Mouse (Mus musculus) spleen, postnatal 14 days (tissue): ENCODE results near the gene Ubr1.
"Not testable (repeated sequence)": the region's sequence is repeated elsewhere in the genome, so short reads cannot be mapped to it uniquely, and the experiment has no call there.

Source experiments
- DNase-seq, 2 experiments: peaks; one replicate each; pipeline ENCODE4 v3.0.0; 2021 to 2022; ENCODE audit warnings: low spot score in 2 of 2

Ubr1 gene

DNA sequence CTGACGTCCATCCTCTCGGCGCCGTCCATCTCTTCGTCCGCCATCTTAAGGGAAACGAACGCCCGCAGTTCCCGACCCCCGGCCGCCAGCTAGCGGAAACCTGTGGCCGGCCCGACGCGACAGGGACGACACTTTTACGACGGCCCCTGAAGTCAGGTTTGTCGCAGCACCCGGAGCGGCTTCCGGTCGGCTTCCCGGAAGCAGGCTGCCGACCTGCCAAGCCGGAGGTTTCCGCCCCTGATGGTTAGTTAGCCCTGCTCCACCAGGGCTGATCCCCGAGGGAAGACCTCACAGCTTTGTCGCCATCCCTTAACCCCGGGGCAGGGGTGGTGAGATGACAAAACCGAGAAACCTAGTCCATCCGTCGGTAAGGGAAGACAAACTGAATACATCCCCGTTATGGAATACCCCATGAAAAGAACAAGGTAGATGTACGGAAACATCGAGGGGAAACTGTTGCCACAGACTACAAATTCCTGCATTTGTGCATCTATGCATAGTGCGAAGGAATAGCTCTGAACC lies at the start of gene Ubr1:
Gene Ubr1, minus strand, starts transcription at position 157 of the 522 bp plus-strand sequence.
- DNase-seq: peak; percentile 75 to 82

- DNase-seq: no peak
Measured at GRCm38 (mm10) chr2:121017151-121017550, 46.6 kb upstream of the Ubr1 start.

- no peak for DNase-seq
Measured at GRCm38 (mm10) chr2:121016226-121016625, 45.7 kb upstream of the Ubr1 start.

DNA sequence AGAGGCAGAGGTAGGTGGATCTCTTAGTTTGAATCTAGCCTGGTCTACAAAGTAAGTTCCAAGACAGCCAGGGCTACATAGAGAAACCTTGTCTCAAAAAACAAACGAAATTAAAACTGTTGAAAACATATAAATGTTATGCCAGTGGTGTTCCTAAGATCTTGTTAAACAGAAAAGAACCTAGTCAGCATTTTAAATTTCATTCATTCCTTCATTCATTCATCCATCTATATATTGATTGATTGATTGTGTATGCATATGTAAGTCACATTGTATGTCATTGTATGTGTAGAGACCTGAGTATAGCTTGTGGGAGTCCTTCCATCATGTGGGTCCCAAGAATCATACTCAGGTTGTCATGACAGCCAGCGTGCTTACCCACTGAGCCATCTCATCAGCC lies 45.0 kb upstream of the Ubr1 start:
- no peak for DNase-seq

DNA sequence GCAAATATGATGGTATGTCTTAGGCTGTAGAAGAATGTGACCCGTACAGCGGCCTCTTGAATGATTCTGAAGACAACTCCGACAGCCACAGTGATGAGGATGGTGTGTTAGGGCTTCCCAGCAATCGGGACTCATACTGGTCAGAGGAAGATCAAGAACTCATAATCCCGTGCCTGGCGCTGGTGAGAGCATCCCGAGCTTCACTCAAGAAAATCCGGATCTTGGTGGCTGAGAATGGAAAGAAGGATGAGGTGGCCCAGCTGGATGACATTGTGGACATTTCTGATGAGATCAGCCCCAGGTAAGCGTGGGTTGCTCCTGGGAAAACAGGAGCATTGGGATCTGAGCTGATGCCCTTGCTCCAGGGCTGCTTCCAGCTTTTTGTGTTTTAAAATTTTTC lies 42.2 kb upstream of the Ubr1 start:
- DNase-seq: no peak

GRCm38 (mm10) chr2:121009071-121009677 lies 38.7 kb upstream of the Ubr1 start:
- no peak for DNase-seq

GRCm38 (mm10) chr2:121008664-121009007 lies 38.1 kb upstream of the Ubr1 start:
- DNase-seq: no peak

DNA sequence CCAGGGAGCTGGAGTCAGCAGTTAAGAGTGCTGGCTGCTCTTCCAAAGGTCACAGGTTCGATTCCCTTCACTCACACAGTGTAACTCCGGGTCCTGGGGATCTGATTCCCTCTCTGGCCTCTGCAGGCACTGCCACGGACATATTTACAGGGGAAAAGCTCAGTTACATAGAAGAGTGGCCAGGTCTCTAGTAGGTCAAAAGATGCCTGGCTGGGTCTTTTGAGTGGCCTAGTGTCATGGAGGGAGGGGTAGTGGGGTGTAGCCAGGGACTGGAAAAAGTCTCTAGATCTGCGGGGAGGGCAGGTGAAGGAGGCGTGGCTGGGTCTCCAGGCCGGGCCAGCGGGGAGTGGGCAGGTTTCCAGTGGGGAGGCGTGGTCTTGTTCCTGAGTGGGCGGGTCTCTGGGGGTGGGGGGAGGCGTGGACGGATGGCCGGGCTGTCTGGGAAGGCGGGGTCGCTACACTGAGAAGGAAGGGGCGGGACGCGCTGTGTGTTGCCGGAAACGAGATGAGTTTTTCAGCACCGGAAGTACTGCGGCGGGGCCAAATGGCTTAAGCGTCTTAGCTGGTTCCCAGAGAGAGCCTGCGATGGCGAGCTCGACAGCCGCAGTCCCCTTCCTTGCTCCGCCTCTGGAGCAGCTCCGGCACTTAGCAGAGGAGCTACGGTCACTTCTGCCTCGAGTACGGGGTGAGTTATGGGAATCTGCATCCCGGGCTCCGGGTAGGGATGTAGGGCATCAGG lies 37.6 kb upstream of the Ubr1 start, which contains the start of gene Ccndbp1:
Gene Ccndbp1, plus strand, starts transcription at position 479 of the 739 bp plus-strand sequence.
- DNase-seq: peak; percentile 80 to 86

GRCm38 (mm10) chr2:121006986-121007385 lies 36.5 kb upstream of the Ubr1 start:
- no peak for DNase-seq

DNA sequence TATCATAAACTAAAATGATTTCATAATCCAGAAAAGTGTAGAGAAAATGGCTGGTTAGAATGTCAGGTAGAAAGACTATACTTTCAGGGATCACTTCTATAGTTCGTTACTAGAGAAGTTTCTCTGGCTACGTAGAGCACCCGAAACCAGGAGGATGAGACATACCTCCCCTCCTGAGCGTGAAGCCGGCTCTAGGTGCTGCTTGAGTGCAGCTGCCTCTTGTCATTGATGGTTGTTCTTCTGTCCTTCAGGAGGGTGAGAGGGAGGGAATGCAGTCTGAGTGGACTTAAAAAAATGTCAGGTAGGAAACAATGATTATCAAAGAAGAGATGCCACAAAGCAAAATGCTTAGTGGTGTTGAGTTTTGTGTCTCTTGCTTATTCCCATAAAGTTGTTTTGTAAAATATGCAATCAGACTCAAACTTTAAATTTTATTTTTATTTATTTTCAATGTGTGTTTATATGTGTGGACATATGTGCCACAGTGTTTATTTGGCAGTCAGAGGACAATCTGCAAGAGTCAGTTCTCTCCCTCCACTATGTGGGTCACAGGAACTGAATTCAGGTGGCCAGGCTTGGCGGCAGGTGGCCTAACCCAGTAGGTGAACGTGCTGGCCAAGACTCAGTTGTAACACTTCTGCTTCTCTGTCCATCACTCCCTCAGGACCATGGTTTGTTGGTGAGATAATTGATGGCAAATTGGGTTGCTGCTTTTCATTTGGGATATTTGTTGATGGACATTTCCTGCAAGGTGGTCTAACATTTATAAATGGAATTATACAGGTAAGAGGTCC lies 33.7 kb upstream of the Ubr1 start:
- no peak for DNase-seq

DNA sequence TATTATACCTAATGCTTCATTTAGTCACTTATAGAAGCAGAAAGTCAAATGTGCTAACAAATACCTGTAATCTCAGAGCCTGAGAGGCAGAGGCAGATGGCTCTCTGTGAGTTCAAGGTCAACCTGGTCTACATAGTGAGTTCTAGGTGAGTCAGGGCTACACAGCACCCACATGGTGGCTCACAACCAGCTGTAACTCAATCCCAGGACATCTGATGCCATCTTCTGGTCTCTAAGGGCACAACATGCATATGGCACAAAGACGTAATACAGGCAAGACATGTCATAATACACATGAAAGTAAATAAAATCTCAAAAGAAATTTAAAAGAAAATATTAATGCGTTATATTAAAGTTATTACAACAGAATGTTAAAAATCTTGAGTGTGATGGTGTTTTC lies 33.1 kb upstream of the Ubr1 start:
- no peak for DNase-seq

DNA sequence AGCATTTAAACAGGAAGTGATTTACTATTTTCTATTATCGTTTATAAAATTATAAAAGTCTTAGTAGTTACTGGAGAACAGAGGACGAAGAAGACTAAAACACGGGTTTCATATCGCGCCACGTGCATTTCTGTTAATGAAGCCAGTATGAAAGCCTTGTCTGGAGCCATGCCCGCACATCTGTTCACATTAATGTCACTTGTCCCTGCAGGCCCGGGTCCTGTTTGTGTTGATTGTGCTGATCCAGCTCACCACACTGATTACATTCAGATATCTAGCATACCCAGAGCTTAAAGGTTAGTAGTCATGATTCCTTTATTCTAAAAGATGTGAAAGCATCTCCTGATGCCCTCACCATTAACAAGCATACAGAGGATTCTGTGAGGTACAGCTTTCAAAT lies 28.3 kb upstream of the Ubr1 start:
- no peak for DNase-seq

DNA sequence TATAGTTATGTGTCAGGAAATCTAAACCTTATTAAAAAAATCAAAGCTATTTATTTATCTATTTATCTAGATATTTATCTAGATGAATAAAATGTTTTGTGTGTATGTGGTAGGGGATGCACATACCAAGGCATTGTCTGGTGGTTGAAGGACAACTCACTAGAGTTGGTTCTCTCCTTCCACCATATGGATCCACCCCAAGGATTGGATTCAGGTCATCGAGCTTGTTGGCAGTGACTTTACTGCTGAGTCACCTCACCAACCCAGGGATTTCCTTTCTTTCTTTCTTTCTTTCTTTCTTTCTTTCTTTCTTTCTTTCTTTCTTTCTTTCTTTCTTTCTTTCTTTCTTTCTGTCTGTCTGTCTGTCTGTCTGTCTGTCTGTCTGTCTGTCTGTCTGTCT lies 26.1 kb upstream of the Ubr1 start:
- DNase-seq: not testable (repeated sequence)

DNA sequence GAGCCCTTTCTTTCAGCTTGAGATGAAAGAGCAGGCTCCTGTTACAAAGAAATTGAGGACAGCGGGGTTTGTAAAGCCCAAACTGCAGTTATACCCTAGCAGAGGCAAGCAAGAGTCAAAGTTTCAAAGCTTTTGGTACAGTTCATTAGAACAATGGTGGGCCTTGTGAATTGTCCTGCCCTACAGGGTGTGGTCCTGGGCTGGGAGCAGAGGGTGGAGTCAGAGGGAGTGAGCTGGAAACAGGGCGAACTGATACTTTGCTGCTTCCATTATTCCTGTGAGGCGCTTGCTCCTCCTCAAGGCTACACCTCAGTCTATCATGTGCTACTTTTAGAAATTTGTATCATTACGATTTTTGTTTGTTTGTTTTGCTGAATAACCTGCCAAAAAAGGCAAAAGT lies 20.7 kb upstream of the Ubr1 start:
- no peak for DNase-seq

GRCm38 (mm10) chr2:120985241-120985640 lies 14.7 kb upstream of the Ubr1 start:
- DNase-seq: no peak

DNA sequence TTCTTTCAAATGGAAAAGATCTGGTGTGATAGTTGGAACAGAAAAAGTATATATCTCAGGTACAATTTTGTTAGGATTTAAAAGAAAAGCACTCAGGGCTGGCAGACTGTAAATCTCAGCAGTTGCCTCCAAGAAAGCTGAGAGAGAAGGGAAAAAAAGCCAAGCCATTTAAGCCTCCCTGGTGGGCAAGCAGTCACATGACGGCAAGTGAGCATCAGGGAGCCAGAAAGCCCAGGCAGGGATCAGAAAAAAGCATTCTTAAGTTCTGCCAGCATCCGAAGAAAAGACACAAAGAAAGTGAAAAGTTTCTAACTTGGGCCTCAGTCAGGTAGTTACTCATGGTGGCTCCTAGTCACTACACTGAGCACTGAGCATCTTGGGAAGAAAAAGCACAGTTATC lies 13.1 kb upstream of the Ubr1 start:
- DNase-seq: no peak

GRCm38 (mm10) chr2:120980861-120981260 lies 10.3 kb upstream of the Ubr1 start:
- DNase-seq: no peak

DNA sequence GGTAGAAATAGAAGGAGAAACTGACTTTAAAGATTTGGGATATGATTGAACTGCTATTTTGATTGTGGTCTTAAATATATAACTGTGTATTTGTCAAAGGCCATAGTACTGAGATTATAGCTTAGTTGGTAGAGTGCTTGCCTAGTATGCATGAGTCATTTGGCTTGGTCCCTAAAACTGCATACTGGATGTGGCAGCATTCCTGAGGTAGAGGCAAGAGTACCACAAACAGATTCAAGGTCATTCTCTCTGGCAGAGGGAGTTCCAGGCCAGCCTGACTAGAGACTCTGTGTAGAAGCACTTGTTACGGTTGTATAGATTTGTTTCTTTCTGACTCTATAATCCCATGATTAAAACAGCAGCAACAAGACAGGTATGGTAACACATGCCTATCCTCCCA lies 9.3 kb upstream of the Ubr1 start:
- no peak for DNase-seq

GRCm38 (mm10) chr2:120978693-120979037 lies 8.2 kb upstream of the Ubr1 start:
- DNase-seq: no peak

DNA sequence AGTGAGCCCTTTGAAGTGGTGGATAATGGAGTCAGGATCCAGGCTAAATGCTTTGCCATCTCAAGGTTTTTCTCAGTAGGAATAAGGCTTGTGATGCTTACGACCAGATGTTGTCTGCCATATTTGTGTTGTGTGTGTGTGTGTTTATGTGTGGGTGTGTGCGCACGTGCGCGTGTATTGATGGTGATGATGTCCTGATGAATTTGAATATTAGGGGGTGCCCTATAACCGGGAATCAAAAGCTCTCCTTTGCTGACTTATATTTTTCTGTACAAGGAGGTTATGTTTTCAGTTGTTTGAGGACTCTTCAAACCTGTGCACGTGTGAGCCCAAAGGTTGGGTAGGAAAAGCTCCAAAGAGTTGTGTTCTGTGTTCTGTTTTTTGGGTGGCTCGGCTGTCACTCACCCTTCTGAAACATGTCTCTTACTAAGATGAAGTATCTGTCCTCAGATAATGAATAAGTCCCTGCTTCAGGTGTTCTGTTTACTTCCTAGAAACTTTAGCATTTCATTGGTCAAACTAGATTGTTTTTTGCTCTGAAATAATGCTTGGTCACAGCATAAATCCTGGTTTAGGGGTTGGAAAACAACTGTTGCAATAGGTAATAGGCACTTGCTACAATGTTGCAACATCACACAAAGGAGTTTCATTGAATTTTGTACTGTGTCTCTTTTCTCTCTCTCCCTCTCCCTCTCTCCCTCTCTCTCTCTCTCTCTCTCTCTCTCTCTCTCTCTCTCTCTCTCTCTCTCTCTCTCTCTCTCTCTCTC lies 7.6 kb upstream of the Ubr1 start:
- DNase-seq: no peak

- peak; percentile 64 to 73 for DNase-seq
Measured at GRCm38 (mm10) chr2:120976990-120977925, 6.7 kb upstream of the Ubr1 start, which contains the start of gene Tmem62. Tmem62 (plus strand) TSS chr2:120977017.
